Mouse (Mus musculus): Measurements from ENCODE around the gene Psmb3. TPM values are rescaled to one million over a fixed set of nuclear protein-coding genes. Genes with fewer than 3 reads are reported as not detected.

Psmb3 gene
- polyA plus RNA-seq, 1 experiment from 2014 or later = 359 TPM

DNA sequence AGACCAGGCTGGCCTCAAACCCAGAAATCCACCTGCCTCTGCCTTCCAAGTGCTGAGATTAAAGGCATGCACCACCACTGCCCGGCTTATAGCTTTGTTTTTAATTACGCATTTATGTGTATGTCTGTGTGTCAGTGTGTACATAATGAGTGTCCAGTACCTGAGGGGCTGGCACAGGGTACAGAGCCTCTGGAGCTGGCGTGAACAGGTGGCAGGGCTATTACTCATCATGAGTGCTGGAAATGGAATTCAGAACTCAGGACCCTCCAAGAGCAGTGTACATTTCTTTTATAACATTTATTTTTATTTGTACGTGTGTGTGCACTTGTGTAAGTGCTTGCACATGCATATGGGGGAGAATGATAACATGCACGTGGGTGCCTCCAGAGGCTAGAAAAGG lies 33.4 kb downstream of the Psmb3 start:
- no peaks in the 10 kb centered on the region; the same call in 1 of the 2 replicates for H3K4me1 ChIP-seq (ENCODE audit: control insufficient read depth, insufficient read depth, low read length)
- H3K27me3 ChIP-seq (ENCODE audit: control insufficient read depth, insufficient read depth, low read length) = no peaks in the 10 kb centered on the region
- no peak overlapping the region for H3K4me2 ChIP-seq (ENCODE audit: low read depth, low read length)
- no peak overlapping the region for H3K27ac ChIP-seq (ENCODE audit: low read length)
- WGBS = 85% methylated on average over 5 of the region's 5 CpGs
- H3K36me3 ChIP-seq (ENCODE audit: control insufficient read depth, insufficient read depth) = peaks cover 5% of the 10 kb centered on the region
- 0 out of 2 replicates have a peak, but pooled peaks cover 2% of the 10 kb centered on the region for H3K9me3 ChIP-seq (replicated peaks; ENCODE audit: control insufficient read depth, low read length)
- ATAC-seq (replicated peaks; ENCODE audit: extremely low read depth, insufficient read depth, low FRiP score) = no peak
- no peak overlapping the region for H3K9ac ChIP-seq (ENCODE audit: low read length)
- no peak overlapping the region for H3K4me3 ChIP-seq (ENCODE audit: low read length)

DNA sequence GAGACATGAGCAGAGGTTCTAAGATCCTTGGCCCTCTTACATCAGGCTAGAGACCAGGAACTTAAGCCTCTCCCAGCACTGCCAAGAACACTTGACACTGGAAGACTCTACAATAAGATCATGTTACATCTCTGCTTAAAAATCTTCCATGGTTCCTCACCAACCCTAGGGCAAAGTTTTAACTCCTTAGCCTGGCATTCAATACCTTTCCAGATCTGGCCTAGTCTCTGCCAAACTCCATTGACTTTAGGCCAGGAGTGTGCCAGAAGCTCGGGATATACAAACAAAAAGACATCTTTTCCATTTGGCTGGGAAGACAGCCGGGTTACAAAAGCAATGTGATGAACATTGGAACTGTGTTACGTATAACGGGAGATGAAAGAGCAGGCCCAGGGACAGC lies 34.4 kb downstream of the Psmb3 start:
- H3K9me3 ChIP-seq (replicated peaks; ENCODE audit: control insufficient read depth, low read length) = 0 out of 2 replicates have a peak, but pooled peaks cover 2% of the 10 kb centered on the region
- peaks cover 4% of the 10 kb centered on the region for H3K4me1 ChIP-seq (ENCODE audit: control insufficient read depth, insufficient read depth, low read length)
- H3K36me3 ChIP-seq (ENCODE audit: control insufficient read depth, insufficient read depth) = no peaks in the 10 kb centered on the region
- no peak overlapping the region for H3K27ac ChIP-seq (ENCODE audit: low read length)
- WGBS = 74% methylated on average over 4 of the region's 4 CpGs
- no peaks in the 10 kb centered on the region for H3K27me3 ChIP-seq (ENCODE audit: control insufficient read depth, insufficient read depth, low read length)
- ATAC-seq (replicated peaks; ENCODE audit: extremely low read depth, insufficient read depth, low FRiP score) = no peak
- H3K9ac ChIP-seq (ENCODE audit: low read length) = no peak overlapping the region
- H3K4me2 ChIP-seq (ENCODE audit: low read depth, low read length) = no peak overlapping the region
- H3K4me3 ChIP-seq (ENCODE audit: low read length) = no peak overlapping the region

DNA sequence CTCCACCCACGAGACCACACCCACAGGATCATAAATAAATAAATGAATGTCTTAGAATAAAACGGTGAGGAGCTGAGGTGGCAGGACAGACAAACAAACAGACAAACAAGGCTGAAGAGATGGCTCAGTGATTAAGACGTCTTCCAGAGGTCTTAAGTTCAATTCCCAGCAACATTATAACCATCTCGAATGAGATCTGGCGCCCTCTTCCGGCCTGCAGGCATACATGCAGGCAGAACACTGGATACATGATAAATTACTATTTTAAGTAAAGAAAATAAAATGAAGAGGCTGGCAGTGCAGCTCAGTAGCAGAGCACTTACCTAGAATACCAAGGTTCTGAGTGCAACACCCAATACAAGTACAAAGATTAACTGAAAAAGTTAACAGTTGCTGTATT lies 35.5 kb downstream of the Psmb3 start:
- Histone ChIP-seq H3K27ac (ENCODE audit: low read length) (no peak overlapping the region), H3K36me3 (ENCODE audit: control insufficient read depth, insufficient read depth) (no peaks in the 10 kb centered on the region), H3K4me2 (ENCODE audit: low read depth, low read length) (no peak overlapping the region), H3K9ac (ENCODE audit: low read length) (no peak overlapping the region), H3K4me3 (ENCODE audit: low read length) (no peak overlapping the region), H3K27me3 (ENCODE audit: control insufficient read depth, insufficient read depth, low read length) (no peaks in the 10 kb centered on the region), H3K4me1 (ENCODE audit: control insufficient read depth, insufficient read depth, low read length) (peaks cover 15% of the 10 kb centered on the region), H3K9me3 (replicated peaks; ENCODE audit: control insufficient read depth, low read length) (0 out of 2 replicates have a peak, but pooled peaks cover 2% of the 10 kb centered on the region)
- WGBS = 61% methylated on average over 6 of the region's 6 CpGs
- ATAC-seq (replicated peaks; ENCODE audit: extremely low read depth, insufficient read depth, low FRiP score) = no peak

DNA sequence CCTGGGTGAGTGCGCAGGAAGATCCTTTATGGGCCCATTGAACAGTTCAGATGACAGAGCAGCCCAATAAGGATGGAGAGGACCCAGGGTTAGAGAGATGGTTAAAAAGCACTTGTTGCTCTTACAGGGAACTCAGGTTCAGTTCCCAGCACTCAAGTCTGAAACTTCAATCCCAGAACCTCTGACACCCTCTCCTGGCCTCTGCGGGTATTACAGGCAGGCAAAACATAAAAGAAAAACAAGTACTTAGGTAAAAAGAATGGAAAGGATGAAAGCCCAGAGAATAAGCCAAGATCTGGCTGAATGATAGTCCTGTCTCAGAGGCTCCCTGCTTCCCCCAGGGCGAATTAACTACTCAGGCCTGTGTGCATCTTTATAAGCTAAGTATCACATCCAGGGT lies 36.0 kb downstream of the Psmb3 start:
- no peaks in the 10 kb centered on the region for H3K36me3 ChIP-seq (ENCODE audit: control insufficient read depth, insufficient read depth)
- H3K4me2 ChIP-seq (ENCODE audit: low read depth, low read length) = no peak overlapping the region
- no peak for ATAC-seq (replicated peaks; ENCODE audit: extremely low read depth, insufficient read depth, low FRiP score)
- H3K4me3 ChIP-seq (ENCODE audit: low read length) = no peak overlapping the region
- no peak overlapping the region for H3K27ac ChIP-seq (ENCODE audit: low read length)
- H3K9ac ChIP-seq (ENCODE audit: low read length) = no peak overlapping the region
- H3K27me3 ChIP-seq (ENCODE audit: control insufficient read depth, insufficient read depth, low read length) = no peaks in the 10 kb centered on the region
- peaks cover 18% of the 10 kb centered on the region for H3K4me1 ChIP-seq (ENCODE audit: control insufficient read depth, insufficient read depth, low read length)
- 92% methylated on average over 3 of the region's 3 CpGs for WGBS
- H3K9me3 ChIP-seq (replicated peaks; ENCODE audit: control insufficient read depth, low read length) = 0 out of 2 replicates have a peak, but pooled peaks cover 2% of the 10 kb centered on the region

GRCm38 (mm10) chr11:97740190-97740589 lies 37.0 kb downstream of the Psmb3 start:
- no peak for ATAC-seq (replicated peaks; ENCODE audit: extremely low read depth, insufficient read depth, low FRiP score)
- H3K27ac ChIP-seq (ENCODE audit: low read length) = peak overlapping the region; percentile 2; the same call in 1 of the 2 replicates
- no peak overlapping the region for H3K4me2 ChIP-seq (ENCODE audit: low read depth, low read length)
- H3K9ac ChIP-seq (ENCODE audit: low read length) = no peak overlapping the region
- 52% methylated on average over 7 of the region's 7 CpGs for WGBS
- no peaks in the 10 kb centered on the region for H3K36me3 ChIP-seq (ENCODE audit: control insufficient read depth, insufficient read depth)
- H3K4me1 ChIP-seq (ENCODE audit: control insufficient read depth, insufficient read depth, low read length) = peaks cover 18% of the 10 kb centered on the region
- H3K4me3 ChIP-seq (ENCODE audit: low read length) = no peak overlapping the region
- 0 out of 2 replicates have a peak, but pooled peaks cover 2% of the 10 kb centered on the region for H3K9me3 ChIP-seq (replicated peaks; ENCODE audit: control insufficient read depth, low read length)
- no peaks in the 10 kb centered on the region for H3K27me3 ChIP-seq (ENCODE audit: control insufficient read depth, insufficient read depth, low read length)

DNA sequence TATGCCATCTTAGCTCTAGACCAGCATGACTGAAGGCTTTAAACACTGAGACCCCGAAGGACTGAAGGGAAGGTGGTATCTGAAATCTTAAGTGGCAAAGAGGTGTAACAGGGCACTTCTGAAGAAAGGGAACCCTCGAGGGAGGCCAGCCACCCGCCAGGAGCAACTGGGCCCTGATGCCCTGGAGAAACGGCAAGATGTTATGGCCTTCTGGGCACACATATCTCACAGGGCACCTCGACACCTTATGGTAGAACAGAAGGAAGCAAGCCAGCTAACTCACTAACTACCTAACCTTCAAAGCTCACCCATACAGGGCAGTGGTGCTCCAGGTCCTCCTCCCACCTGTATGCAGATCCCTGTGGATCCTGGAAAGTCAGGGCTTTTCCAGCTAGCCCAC lies 39.0 kb downstream of the Psmb3 start:
- H3K9ac ChIP-seq (ENCODE audit: low read length) = no peak overlapping the region
- ATAC-seq (replicated peaks; ENCODE audit: extremely low read depth, insufficient read depth, low FRiP score) = no peak
- H3K9me3 ChIP-seq (replicated peaks; ENCODE audit: control insufficient read depth, low read length) = 0 out of 2 replicates have a peak, but pooled peaks cover 2% of the 10 kb centered on the region
- no peak overlapping the region for H3K27ac ChIP-seq (ENCODE audit: low read length)
- 87% methylated on average over 5 of the region's 5 CpGs for WGBS
- H3K27me3 ChIP-seq (ENCODE audit: control insufficient read depth, insufficient read depth, low read length) = no peaks in the 10 kb centered on the region
- H3K4me1 ChIP-seq (ENCODE audit: control insufficient read depth, insufficient read depth, low read length) = peaks cover 20% of the 10 kb centered on the region
- H3K36me3 ChIP-seq (ENCODE audit: control insufficient read depth, insufficient read depth) = peaks cover 4% of the 10 kb centered on the region
- no peak overlapping the region for H3K4me3 ChIP-seq (ENCODE audit: low read length)
- H3K4me2 ChIP-seq (ENCODE audit: low read depth, low read length) = no peak overlapping the region

GRCm38 (mm10) chr11:97742591-97742990 lies 39.4 kb downstream of the Psmb3 start:
- Histone ChIP-seq H3K4me1 (ENCODE audit: control insufficient read depth, insufficient read depth, low read length) (peaks cover 20% of the 10 kb centered on the region), H3K36me3 (ENCODE audit: control insufficient read depth, insufficient read depth) (peaks cover 7% of the 10 kb centered on the region), H3K9me3 (replicated peaks; ENCODE audit: control insufficient read depth, low read length) (0 out of 2 replicates have a peak, but pooled peaks cover 2% of the 10 kb centered on the region), H3K4me3 (ENCODE audit: low read length) (no peak overlapping the region; the same call in 1 of the 2 replicates), H3K9ac (ENCODE audit: low read length) (no peak overlapping the region), H3K27me3 (ENCODE audit: control insufficient read depth, insufficient read depth, low read length) (no peaks in the 10 kb centered on the region), H3K27ac (ENCODE audit: low read length) (no peak overlapping the region), H3K4me2 (ENCODE audit: low read depth, low read length) (peak overlapping the region; percentile 85; the same call in 1 of the 2 replicates)
- ATAC-seq (replicated peaks; ENCODE audit: extremely low read depth, insufficient read depth, low FRiP score) = no peak
- whole genome bisulfite sequencing = 80% methylated on average over 9 of the region's 9 CpGs

GRCm38 (mm10) chr11:97743423-97743822 lies 40.2 kb downstream of the Psmb3 start:
- no peak overlapping the region for H3K27ac ChIP-seq (ENCODE audit: low read length)
- WGBS = 29% methylated on average over 9 of the region's 9 CpGs
- H3K9me3 ChIP-seq (replicated peaks; ENCODE audit: control insufficient read depth, low read length) = 0 out of 2 replicates have a peak, but pooled peaks cover 2% of the 10 kb centered on the region
- ATAC-seq (replicated peaks; ENCODE audit: extremely low read depth, insufficient read depth, low FRiP score) = no peak
- H3K9ac ChIP-seq (ENCODE audit: low read length) = peak overlapping the region; percentile 89
- peak overlapping the region; percentile 85 for H3K4me2 ChIP-seq (ENCODE audit: low read depth, low read length)
- peaks cover 15% of the 10 kb centered on the region for H3K36me3 ChIP-seq (ENCODE audit: control insufficient read depth, insufficient read depth)
- no peaks in the 10 kb centered on the region for H3K27me3 ChIP-seq (ENCODE audit: control insufficient read depth, insufficient read depth, low read length)
- H3K4me3 ChIP-seq (ENCODE audit: low read length) = peak overlapping the region; percentile 85
- peaks cover 20% of the 10 kb centered on the region for H3K4me1 ChIP-seq (ENCODE audit: control insufficient read depth, insufficient read depth, low read length)

DNA sequence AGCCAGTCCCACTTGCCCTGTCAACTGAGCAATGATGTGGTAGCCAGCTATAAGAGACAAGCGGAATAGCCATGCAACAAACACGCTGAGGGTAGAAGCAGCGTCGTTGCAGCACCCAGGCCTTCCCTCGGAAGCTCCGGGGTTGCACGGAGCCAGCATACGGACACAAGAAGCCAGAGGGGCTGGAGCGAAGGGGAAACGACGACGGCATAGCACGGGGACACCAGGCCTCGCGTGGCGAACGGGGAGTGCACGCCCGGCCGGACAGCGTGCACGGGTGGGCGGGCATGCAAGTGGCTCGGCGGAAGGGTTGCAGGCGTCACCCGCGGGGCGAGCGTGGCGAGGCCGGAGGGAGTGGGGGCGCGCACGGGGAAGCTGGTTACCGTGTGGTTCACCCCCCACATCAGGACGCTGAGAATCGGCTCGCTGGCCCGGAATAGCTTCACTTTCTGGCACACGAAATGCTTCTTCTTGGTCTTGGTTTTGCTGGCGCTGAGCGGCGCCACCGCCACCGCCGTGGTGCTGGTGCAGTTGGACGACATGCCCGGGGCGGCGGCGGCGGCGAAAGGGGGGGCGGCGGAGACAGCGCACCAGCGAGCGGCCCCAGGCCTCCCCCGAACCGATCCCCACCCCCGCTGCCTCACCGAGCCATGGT lies 41.0 kb downstream of the Psmb3 start, which contains the start of gene Pip4k2b:
Pip4k2b (minus strand) TSS at position 642 of the 655 bp plus-strand sequence.
- H3K4me2 ChIP-seq (ENCODE audit: low read depth, low read length) = peak within 1 kb of the TSS; percentile 85
- H3K9me3 ChIP-seq (replicated peaks; ENCODE audit: control insufficient read depth, low read length) = 0 out of 2 replicates have a peak, but pooled peaks cover under 1% of the 10 kb centered on the region
- H3K27me3 ChIP-seq (ENCODE audit: control insufficient read depth, insufficient read depth, low read length) = no peaks in the 10 kb centered on the region
- ATAC-seq (replicated peaks; ENCODE audit: extremely low read depth, insufficient read depth, low FRiP score) = peak; percentile 30
- peak within 1 kb of the TSS; percentile 92 for H3K9ac ChIP-seq (ENCODE audit: low read length)
- H3K4me3 ChIP-seq (ENCODE audit: low read length) = peak within 1 kb of the TSS; percentile 85
- H3K4me1 ChIP-seq (ENCODE audit: control insufficient read depth, insufficient read depth, low read length) = peaks cover 20% of the 10 kb centered on the region
- H3K36me3 ChIP-seq (ENCODE audit: control insufficient read depth, insufficient read depth) = peaks cover 15% of the 10 kb centered on the region
- 1% methylated on average over 58 of the region's 63 CpGs for WGBS
- H3K27ac ChIP-seq (ENCODE audit: low read length) = peak within 1 kb of the TSS; percentile 97
